Mouse (Mus musculus) urinary bladder, postnatal 4 days (tissue): ENCODE data around the gene Arl4c.
"Not testable (repeated sequence)": the region's sequence is repeated elsewhere in the genome, so short reads cannot be mapped to it uniquely, and the experiment has no call there.

Experiments used
- DNase-seq, 2 experiments: peaks; one replicate each; pipeline ENCODE4 v3.0.0; 2021 to 2022; ENCODE audit warnings: low spot score in 2 of 2

Arl4c gene

GRCm38 (mm10) chr1:88655473-88656095, 46.4 kb downstream of the Arl4c start:
- no peak for DNase-seq

DNA sequence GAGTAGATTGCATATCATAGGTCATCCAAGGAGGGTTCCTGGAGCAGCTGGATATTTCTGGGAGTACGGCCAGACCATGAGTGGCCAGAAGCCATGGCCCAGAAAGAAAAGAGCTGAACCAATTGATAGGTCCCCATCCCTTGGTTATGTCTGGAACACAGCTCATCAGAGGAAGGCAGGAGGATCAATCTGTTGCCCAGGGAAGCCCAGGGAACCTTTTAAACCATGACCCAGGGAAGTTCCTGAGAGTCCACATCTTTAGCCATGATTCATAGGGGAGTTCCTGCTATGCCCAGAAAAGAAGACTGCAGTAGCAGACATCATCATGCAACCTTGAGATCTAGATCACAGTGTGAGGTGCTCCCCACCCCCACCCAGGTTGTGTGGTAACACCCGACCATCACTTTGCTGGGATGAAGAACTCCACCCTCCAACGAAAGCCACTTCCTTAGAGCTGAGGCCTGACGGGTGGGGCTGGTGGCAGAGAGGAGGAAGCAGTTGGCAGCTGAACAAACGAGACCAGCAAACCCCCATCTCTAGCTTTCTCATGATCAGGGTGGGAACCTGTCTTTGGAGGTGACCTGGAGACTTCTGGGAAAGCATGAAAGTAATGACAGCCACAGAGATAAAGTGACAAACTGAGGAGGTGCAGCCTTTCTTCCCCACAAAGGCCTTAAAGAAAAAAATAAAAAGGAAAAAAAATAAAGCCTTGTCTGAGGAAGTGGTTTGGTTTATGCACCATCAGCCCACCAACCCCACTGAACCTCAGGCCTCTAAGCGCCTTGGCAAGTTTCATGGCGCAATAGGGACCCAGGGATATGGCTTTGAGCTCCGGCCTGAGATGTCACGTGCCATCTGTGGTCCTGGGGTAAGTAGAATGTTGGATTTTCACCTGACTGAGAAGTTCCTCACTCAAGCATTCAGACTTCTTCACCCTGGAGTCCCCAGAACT, 47.2 kb downstream of the Arl4c start:
- no peak for DNase-seq

DNA sequence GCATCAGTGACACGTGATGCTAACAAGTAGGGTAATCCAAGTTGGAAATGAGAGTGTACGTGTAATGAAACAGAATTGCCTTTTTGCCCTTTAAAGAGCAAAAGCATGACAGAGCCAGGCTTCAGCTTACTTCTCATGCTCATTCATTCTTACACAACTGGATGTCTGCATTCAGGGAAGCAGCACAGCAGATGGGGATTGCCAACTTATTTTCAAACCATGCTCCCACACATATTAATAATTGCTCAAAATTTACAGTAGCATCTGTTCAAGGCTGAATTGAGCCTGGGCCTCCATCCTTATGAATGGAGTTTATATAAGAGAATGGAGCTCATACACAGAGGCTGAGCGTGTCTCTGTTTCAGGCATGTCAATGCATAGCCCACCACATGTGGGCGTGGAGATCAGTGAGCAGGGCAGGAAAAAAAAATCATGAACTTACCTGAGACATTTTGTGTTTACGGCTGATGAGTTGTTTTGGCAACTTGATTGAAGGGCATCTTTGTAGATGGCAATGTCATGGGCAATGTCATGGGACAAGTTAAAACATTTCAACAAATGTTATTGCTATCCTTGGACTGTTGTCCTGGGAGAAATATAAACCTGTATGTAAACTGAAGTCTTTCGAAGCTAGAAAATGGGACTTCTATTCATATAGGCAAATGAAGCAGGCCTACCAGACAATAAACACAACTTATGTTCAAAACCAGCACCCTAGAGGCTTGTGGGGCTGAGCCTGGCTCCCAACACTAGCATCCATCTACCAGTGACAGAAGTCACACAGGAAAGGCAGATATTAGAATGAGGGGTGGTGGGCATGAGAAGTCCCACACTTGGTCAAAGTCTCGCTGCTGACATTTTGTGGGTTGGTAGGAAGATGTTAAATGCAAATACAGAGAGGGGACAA, 48.2 kb downstream of the Arl4c start:
- DNase-seq = no peak

DNA sequence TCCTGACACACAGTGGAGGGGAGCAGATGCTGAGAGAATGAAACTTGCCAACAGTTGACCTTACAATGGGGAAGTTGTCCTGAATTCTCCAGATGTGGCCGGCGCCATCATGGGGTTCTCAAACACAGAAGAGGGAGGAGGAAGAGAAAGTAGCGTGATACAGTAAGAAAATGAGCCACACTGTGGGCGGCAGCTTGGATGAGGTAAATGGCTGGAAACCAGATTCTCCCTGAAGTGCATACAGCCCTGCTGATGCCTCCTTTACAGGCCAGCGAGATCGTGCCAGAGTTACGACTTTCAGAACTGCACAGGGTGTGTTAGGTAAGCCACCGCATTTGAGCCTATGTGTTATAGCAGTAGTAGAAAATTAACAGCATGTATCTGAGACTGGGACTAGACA, 49.3 kb downstream of the Arl4c start:
- DNase-seq = no peak

- no peak for DNase-seq
These were observed 50.4 kb downstream of the Arl4c start for GRCm38 (mm10) chr1:88651668-88652067.

DNA sequence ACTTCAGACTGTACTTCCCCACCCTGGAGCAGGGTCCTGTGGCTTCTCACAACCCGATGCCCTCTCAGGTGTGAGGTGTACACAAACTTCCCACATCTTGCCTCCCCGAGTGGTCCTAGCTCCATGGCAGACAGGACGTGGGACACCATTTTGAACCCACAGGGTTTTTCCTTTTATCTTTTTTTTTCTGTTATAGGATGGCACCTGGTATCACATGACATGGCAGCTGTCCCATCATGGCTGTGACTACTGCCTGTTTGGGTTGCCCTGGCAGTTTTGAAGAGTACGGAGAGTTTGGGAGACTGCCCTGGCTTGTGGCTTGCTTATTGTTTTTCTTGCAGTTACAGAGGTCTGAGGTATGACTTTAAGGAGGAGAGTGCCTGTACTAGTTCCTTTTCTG, 53.3 kb downstream of the Arl4c start:
- DNase-seq = no peak

DNA sequence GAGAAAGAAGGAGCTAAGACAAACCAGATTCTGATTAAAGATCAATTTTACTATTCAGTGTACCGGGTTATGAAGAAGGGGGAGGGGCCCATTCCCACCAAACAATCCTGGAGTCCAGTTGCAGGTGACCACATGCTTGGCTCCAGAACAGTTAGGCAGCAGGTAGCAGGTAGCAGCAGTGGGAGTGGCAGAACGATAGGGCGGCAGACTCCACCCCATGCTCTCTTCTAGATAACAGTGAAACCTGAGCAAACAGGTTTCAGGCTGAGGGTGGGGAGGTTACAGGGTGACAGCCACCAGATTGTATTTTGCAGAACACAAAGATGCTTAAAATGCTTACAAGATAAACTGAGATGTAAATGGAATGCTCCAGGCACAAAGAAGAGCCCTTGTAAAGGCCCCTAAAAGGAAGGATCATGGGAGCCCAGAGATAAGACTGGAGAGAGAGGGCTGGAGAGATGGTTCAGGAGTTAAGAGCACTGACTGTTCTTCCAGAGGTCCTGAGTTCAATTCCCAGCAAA, 56.4 kb downstream of the Arl4c start:
- DNase-seq = no peak

- DNase-seq = no peak
These were observed 57.6 kb downstream of the Arl4c start for GRCm38 (mm10) chr1:88644417-88644816.

DNA sequence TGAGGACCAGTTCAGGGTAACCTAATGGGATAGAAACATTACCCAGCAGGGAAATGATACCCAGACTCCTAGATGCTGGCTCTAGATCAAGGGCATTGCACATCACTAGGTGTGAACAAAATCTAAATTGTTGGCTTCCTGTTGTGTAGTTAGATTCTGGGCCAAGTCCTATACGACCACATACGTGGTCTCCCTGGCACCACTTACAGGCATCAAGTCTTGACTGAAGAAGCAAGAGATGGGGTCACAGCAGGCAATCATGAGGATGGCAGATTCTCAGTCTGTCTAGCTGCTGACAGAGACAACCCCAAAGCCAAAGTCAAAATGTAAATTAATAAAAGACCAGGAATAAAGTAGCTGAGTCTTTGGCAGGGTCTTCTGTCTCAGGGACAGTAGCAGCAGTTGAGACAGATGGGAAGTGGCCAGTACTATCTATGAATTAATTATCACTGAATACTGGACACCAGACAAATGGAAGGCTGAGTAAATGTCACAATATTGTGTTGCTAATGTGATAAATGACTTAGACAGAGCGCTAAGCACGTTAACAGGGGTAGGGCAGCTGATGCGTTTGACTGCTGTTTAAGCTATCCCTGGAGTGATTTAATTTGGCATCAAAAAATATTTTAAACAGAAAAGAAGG, 58.7 kb downstream of the Arl4c start:
- DNase-seq = no peak

DNA sequence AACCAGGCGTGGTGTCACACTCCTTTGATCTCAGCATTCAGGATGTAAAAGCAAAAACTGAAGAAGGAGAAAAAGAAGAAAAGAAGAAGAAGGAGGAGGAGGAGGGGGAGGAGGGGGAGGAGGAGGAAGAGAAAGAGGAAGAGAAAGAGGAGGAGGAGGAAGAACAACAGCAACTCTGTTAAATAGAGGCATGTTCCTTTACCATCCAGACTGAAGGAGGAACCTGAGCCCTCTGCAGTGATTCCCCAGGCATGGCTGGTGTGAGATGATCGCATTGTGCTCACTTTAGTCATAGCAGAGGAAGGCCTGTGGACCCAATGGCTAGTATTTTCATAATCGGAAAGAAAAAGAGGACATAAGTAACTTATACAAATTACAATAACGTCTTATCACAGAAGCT, 59.3 kb downstream of the Arl4c start:
- no peak for DNase-seq

DNA sequence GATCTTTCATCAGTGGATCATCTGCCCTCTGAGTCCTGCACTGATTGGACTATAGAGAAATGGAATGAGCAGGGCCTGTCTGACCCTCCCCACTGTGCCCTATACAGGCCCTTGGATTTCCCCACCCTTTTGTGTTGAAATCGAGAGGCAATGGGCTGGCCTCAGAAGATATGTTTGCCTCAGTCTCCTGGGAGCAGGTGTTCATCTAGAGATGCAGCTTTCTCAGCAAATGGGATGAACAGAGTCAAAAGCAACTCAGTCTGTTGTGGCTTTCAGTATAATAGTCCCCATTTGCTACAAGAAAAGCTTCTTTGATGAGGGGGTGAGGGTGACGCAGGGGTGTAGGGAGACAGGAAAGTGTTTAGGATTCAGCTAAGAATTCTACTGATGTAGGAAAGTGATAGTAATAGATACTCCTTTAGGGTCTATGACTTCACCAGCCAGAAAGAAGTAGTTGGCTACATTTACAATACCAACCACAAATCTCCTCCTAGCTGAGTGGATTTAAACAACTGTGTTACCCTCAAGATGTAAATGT, 60.3 kb downstream of the Arl4c start:
- no peak for DNase-seq

DNA sequence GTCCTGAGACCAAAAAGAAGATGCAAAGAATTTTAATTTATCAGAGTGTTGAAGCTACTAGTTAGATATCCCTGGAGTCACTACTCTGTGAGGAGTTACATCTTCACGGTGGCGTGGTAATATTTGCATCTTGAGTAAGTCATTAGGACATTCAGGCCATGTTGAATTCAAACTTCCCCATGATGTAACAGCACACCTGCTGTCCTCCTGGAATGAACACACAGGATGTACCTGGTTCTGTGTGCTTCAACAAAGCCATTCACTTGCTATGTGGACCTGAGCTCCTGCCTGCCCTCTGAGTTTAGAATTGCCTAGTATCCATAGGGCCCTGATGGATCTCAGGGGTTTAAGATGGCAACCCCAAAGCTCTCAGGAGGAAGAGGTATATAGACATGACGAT, 60.8 kb downstream of the Arl4c start:
- no peak for DNase-seq

GRCm38 (mm10) chr1:88639432-88640281, 62.4 kb downstream of the Arl4c start:
- no peak for DNase-seq

DNA sequence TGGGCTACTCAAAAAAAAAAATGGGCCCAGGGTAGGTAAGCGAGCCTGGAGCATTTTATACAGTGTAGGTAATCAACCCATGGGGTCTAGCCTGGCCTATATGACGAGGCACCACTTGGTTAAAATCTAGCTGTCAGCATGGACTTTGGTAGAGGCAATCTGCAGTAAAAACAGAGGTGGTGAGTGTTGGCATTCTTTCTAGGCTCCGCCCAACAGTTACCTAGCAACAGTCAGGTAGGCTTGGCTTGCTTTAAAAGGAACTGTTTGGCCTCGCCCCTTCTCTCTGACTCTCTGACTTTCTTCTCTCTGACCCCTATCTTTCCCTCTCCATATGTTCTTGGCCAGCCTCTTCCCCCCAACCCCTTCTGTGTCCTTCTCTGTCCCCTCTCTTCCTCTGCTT, 63.4 kb downstream of the Arl4c start:
- DNase-seq = no peak

DNA sequence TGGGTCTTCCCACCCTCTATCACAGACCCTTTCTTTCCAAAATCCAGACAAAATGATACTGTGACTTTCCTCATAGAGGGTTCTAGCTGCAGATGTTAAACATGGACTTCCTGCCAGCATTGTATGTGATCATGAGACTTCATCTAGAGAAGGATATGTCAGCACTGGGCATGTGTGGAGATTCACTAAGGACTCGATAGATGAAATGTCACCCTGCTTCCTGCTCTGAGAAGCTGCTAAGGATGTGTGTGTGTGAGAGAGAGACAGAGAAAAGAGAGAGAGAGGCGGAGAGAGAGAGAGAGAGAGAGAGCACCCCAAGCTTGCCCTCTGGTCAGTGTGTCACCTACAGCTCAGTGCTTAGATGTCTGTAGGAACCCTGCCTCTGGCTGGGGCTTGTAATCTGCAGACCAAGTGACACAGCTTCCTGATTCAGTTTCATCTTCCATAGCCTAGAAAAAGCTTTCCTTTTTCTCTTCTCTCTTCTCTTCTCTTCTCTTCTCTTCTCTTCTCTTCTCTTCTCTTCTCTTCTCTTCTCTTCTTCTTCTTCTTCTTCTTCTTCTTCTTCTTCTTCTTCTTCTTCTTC, 65.4 kb downstream of the Arl4c start:
- not testable (repeated sequence) for DNase-seq

DNA sequence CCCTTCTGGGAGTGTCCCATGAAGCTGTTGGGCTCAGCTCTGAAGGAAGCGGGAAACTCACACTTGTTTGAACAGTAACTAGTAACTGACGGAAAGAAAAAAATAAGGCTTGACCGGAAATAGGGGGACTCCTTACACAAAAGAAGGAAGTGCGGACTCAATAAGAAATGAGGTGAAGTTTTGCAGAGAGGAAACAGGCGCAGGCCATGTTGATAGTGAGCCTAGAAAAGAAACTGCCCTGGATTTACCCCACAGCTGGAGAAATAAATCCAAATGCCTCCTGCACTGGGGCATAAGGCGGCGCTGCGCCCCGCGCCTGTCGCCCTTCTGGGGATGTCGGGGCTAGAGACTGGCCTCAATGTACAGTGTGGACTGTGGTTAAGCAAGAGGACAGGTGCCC, 66.4 kb downstream of the Arl4c start:
- no peak for DNase-seq

DNA sequence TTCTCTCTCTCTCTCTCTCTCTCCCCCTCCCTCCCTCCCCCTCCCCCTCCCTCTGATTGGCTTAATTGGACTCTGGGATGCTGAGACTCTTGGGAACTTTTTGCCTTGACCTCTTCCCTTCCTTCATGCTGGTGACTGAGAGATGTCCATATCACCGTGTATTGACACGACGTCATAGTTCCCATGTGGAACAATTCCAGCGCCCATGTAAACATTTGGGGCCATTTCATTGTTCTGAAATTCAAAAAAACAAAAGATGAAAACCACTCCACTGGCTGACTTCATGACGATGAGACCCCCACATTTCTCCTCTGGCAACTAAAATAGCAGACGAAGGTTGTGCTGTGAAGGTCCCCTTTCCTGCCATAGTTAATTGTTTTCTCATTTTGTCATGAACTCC, 69.2 kb downstream of the Arl4c start:
- DNase-seq = no peak

DNA sequence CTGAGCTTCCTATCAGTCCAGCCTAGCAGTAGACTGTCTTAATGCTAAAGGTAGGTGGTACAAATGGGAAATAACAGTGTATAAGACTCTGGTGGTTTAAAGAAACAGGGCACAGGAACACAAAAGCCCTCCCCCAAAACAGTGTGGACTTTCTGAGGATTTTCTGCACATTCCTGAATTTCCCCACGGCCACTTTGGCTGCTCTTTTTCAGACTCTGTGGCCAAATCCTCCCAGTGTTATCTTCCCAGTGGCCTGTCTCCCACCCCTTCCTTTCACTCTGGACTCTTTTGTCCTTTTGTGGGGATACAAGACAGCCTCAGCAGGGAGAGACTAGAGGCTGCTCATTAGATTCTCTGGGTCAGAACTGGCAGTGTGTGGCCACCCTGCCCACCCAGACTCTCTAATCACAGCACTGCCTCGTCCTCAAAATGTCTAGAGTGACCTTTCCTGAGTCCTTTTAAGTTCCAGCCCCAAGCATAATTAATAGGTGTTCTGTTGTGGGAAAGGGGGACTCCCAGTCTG, 72.0 kb downstream of the Arl4c start:
- no peak for DNase-seq

DNA sequence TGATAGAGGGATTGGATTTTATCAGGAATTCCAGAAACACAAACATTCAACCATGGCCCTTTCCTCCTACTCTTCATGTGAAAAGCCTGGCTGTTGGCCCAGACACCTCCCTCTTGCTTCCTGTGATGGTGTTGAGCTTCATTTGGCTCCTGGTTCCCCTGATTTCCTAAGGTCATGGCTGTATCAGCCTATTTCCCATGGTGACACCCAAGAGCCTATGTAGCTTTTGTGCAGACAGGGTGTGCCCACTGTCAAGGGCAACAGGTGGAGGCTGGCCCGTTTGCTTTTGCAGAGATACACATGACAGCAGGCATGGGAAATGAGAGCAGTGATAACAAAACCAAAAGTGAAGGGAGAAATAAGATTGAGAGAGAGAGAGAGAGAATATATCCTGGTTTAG, 76.8 kb downstream of the Arl4c start:
- DNase-seq = no peak

DNA sequence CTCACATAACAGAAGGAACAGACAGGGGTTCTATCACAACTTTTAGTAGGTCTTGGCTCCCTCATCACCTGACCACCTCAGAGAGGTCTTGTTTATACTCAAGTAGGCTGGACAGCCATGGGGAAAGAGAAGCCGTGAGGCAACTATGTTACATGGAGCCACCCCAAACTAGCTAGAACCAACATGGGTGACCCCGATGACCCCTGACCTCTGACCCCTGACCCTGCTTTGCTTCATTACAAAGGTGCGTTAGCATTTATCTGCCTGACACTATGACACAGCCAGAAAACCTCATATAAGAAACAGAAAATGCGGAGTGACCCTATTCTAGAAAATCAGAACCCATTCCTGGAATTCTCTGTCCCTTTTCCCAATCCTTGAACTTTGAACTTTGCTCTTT, 77.6 kb downstream of the Arl4c start:
- DNase-seq = no peak
